Mouse (Mus musculus) MEL (cell line): ENCODE data around the gene Cyp4x1.

Source experiments
- CHD2 ChIP-seq: IDR thresholded peaks from 2 replicates; pipeline ENCODE4 v1.6.1; 2011; ENCODE audit warnings: low read length, improper control_type of control experiment
- CTCF ChIP-seq, 3 experiments: IDR thresholded peaks in 2 of 3; conservative IDR thresholded peaks in 1 of 3; 2 replicates each; pipeline ENCODE4 v1.5.1; 2011 to 2012; ENCODE audit warnings: low read length in 3 of 3, low read depth in 2 of 3, mild to moderate bottlenecking in 2 of 3, improper control_type of control experiment in 1 of 3, inconsistent platforms in 1 of 3, mixed read lengths in 1 of 3, moderate library complexity in 1 of 3; ENCODE audit not compliant: control insufficient read depth in 1 of 3, insufficient read depth in 1 of 3, poor library complexity in 1 of 3, severe bottlenecking in 1 of 3
- EP300 ChIP-seq, 2 experiments: IDR thresholded peaks; 2 replicates each; pipeline ENCODE4 v1.6.1; 2011; ENCODE audit warnings: improper control_type of control experiment in 2 of 2, low read length in 2 of 2, low read depth in 1 of 2, mild to moderate bottlenecking in 1 of 2
- GABPA ChIP-seq: IDR thresholded peaks from 2 replicates; pipeline ENCODE4 v1.6.1; 2012; ENCODE audit warnings: low read depth, mild to moderate bottlenecking, inconsistent platforms, low read length, improper control_type of control experiment, moderate library complexity
- GATA1 ChIP-seq: IDR thresholded peaks from 2 replicates; pipeline ENCODE4 v1.6.1; 2011; ENCODE audit warnings: low read depth, low read length, improper control_type of control experiment
- MAFK ChIP-seq: IDR thresholded peaks from 2 replicates; pipeline ENCODE4 v1.6.1; 2011; ENCODE audit warnings: low read depth, mild to moderate bottlenecking, low read length, improper control_type of control experiment, borderline replicate concordance
- MAX ChIP-seq: IDR thresholded peaks from 2 replicates; pipeline ENCODE4 v1.6.1; 2011; ENCODE audit warnings: low read length, improper control_type of control experiment
- MYB ChIP-seq: IDR thresholded peaks from 2 replicates; pipeline ENCODE4 v1.6.1; 2011; ENCODE audit warnings: mild to moderate bottlenecking, low read depth, low read length, improper control_type of control experiment
- POLR2A ChIP-seq, 2 experiments: IDR thresholded peaks; 2 replicates each; pipeline ENCODE4 v1.6.1; 2011 to 2012; ENCODE audit warnings: low read length in 2 of 2, mild to moderate bottlenecking in 2 of 2, control low read depth in 1 of 2, improper control_type of control experiment in 1 of 2, low read depth in 1 of 2, moderate library complexity in 1 of 2; ENCODE audit not compliant: control insufficient read depth in 1 of 2, insufficient read depth in 1 of 2, poor library complexity in 1 of 2
- POLR2AphosphoS5 ChIP-seq: IDR thresholded peaks from 2 replicates; pipeline ENCODE4 v1.6.1; 2012; ENCODE audit warnings: low read depth, borderline replicate concordance, mild to moderate bottlenecking, inconsistent platforms, low read length, moderate library complexity, mixed read lengths
- SMC3 ChIP-seq: IDR thresholded peaks from 2 replicates; pipeline ENCODE4 v1.6.1; 2011; ENCODE audit warnings: low read depth, low read length, improper control_type of control experiment
- UBTF ChIP-seq: IDR thresholded peaks from 2 replicates; pipeline ENCODE4 v1.6.1; 2012; ENCODE audit warnings: low read depth, mild to moderate bottlenecking, inconsistent platforms, low read length, improper control_type of control experiment, moderate library complexity, borderline replicate concordance; ENCODE audit not compliant: insufficient read depth
- ZNF384 ChIP-seq: IDR thresholded peaks from 2 replicates; pipeline ENCODE4 v1.6.1; 2012; ENCODE audit warnings: low read depth, mild to moderate bottlenecking, inconsistent platforms, low read length, improper control_type of control experiment

- TF ChIP-seq CTCF (IDR thresholded peaks at IDR 0.05 in 2 of 3, conservative IDR thresholded peaks at IDR 0.05 in 1 of 3; ENCODE audit: control insufficient read depth in 1 of 3, insufficient read depth in 1 of 3, low read depth in 2 of 3, low read length in 3 of 3, poor library complexity in 1 of 3, severe bottlenecking in 1 of 3), result no peak
- no peak for TF ChIP-seq MYB
- no peak for TF ChIP-seq MAFK
- TF ChIP-seq POLR2AphosphoS5, result no peak
- TF ChIP-seq POLR2A (IDR thresholded peaks at IDR 0.05; ENCODE audit: control insufficient read depth in 1 of 2, insufficient read depth in 1 of 2, low read depth in 1 of 2, low read length in 2 of 2, poor library complexity in 1 of 2), result no peak
- no peak for TF ChIP-seq MAX
- no peak for TF ChIP-seq EP300 (IDR thresholded peaks at IDR 0.05; ENCODE audit: low read depth in 1 of 2, low read length in 2 of 2)
- no peak for TF ChIP-seq CHD2
- no peak for TF ChIP-seq SMC3
- no peak for TF ChIP-seq UBTF
- no peak for TF ChIP-seq ZNF384
- TF ChIP-seq GABPA, result no peak
- TF ChIP-seq GATA1, result no peak
Measured at GRCm38 (mm10) chr4:115083031-115083430, 51.0 kb downstream of the Cyp4x1 start.
